Mouse (Mus musculus) lung, embryonic 15.5 days (tissue): ENCODE data around the gene Mmd. TPM values are rescaled to one million over a fixed set of nuclear protein-coding genes. Genes with fewer than 3 reads are reported as not detected.

ENCODE experiments used
- polyA plus RNA-seq: library from polyadenylated mRNA; unstranded; fragments of >200 nt; fragmentation: Nextera tagmentation; extraction: Ambion mirVana; gene quantifications from 2 replicates; pipeline ENCODE4 v1.2.1, GENCODE M21; 2015

Gene Mmd
- polyA plus RNA-seq, 1 experiment from 2014 or later, result 45.7 TPM

Other genes with a start within 250 kb of the Mmd start
- 10.8 and 11.6 TPM in 2 replicates for gene Pctp, start 246.6 kb upstream of the Mmd start, polyA plus RNA-seq
- gene Tmem100, start 219.1 kb upstream of the Mmd start, polyA plus RNA-seq, result 22.4 and 26.6 TPM in 2 replicates
- 8.6 and 8.7 TPM in 2 replicates for gene Gm45716, start 61.8 kb upstream of the Mmd start, polyA plus RNA-seq
- 4.6 TPM in 2 replicates for gene Hlf, start 141.4 kb downstream of the Mmd start, polyA plus RNA-seq